Comparison of ENCODE assay signal across 24 mouse cellular contexts in genomic region chr15:78303665-78304233, GRCm38 (mm10). TPM values are rescaled to one million over a fixed set of nuclear protein-coding genes. Genes with fewer than 3 reads are reported as not detected.
DNase-seq lines count a peak whose midpoint lies in the region; ATAC-seq and TF ChIP-seq lines count a peak whose summit lies in the region.
"Had no signal": no experiment of that assay in that cellular context is flagged by ENCODE, and none has a peak within 500 bp of the region (broad histone marks: within the 10 kb centered on the region; RNA-seq: fewer than 3 reads in every experiment).

No protein-coding gene starts in this region.

- peaks cover 4% of the 10 kb centered on the region for H3K36me3 ChIP-seq in megakaryocyte, embryonic 14.5 days (replicated peaks; ENCODE audit: low read length)
- no peaks in the 10 kb centered on the region for H3K36me3 ChIP-seq in ES-E14 (ENCODE audit: control insufficient read depth, insufficient read depth, low read length, poor library complexity, severe bottlenecking)
- no peaks in the 10 kb centered on the region for H3K36me3 ChIP-seq in hindbrain, postnatal 0 days (ENCODE audit: insufficient read depth, low read length)
- H3K36me3 ChIP-seq: embryonic facial prominence, embryonic 10.5 days; embryonic facial prominence, embryonic 12.5 days; forebrain, embryonic 10.5 days; forebrain, embryonic 12.5 days had no signal

- ATAC-seq in megakaryocyte, adult 5-6 weeks (ENCODE audit: poor library complexity, severe bottlenecking), result no peak
- no peak for ATAC-seq in erythroblast, adult 5-6 weeks (replicated peaks; ENCODE audit: low FRiP score, poor library complexity, severe bottlenecking)
- ATAC-seq in hindbrain, postnatal 0 days, result no peak
- ATAC-seq: activated CD4-positive, CD25-positive, alpha-beta regulatory T cell, adult 4 months; forebrain, embryonic 14.5 days; forebrain, embryonic 16.5 days; Patski had no signal

- no peak for TF ChIP-seq POLR2A in bone marrow macrophage, adult 2 months (IDR thresholded peaks at IDR 0.05; ENCODE audit: borderline replicate concordance, low read depth, low read length)

- in situ Hi-C loops in ES-E14 (cut with MboI; ENCODE audit: low sequenced_read_pairs in 2 of 2, unreplicated experiment in 2 of 2), result no loop called here

- WGBS in hindbrain, postnatal 0 days, result 86% methylated on average over 6 of the region's 6 CpGs

- H3K9ac ChIP-seq in ES-E14 (ENCODE audit: insufficient read depth, low read depth, low read length, poor library complexity, severe bottlenecking), result no peak overlapping the region
- no peak overlapping the region for H3K9ac ChIP-seq in hindbrain, postnatal 0 days (replicated peaks; ENCODE audit: low read length)
- H3K9ac ChIP-seq: embryonic facial prominence, embryonic 12.5 days; forebrain, embryonic 12.5 days had no signal

- no peaks in the 10 kb centered on the region for H3K9me3 ChIP-seq in megakaryocyte, embryonic 14.5 days
- H3K9me3 ChIP-seq in ES-E14 (ENCODE audit: control insufficient read depth, insufficient read depth, low read depth, low read length), result no peaks in the 10 kb centered on the region
- H3K9me3 ChIP-seq in hindbrain, postnatal 0 days (ENCODE audit: low read length), result no peaks in the 10 kb centered on the region
- H3K9me3 ChIP-seq: embryonic facial prominence, embryonic 10.5 days; embryonic facial prominence, embryonic 12.5 days; forebrain, embryonic 10.5 days; forebrain, embryonic 12.5 days had no signal

- H3K27ac ChIP-seq in ES-E14 (ENCODE audit: insufficient read depth, low read depth, low read length, poor library complexity, severe bottlenecking), result no peak overlapping the region
- H3K27ac ChIP-seq in bone marrow macrophage, adult 2 months (ENCODE audit: insufficient read depth, low read depth, low read length), result no peak overlapping the region
- no peak overlapping the region for H3K27ac ChIP-seq in hindbrain, postnatal 0 days
- H3K27ac ChIP-seq: embryonic facial prominence, embryonic 10.5 days; embryonic facial prominence, embryonic 12.5 days; forebrain, embryonic 10.5 days; forebrain, embryonic 12.5 days had no signal

- peaks cover 66% of the 10 kb centered on the region for H3K4me1 ChIP-seq in megakaryocyte, embryonic 14.5 days
- no peaks in the 10 kb centered on the region for H3K4me1 ChIP-seq in ES-E14 (ENCODE audit: control insufficient read depth in 2 of 2, insufficient read depth in 2 of 2, low read length in 2 of 2, poor library complexity in 1 of 2)
- H3K4me1 ChIP-seq in bone marrow macrophage, adult 2 months (ENCODE audit: control insufficient read depth, insufficient read depth, low read length), result peaks cover 57% of the 10 kb centered on the region
- H3K4me1 ChIP-seq in hindbrain, postnatal 0 days (ENCODE audit: insufficient read depth, low read length), result no peaks in the 10 kb centered on the region
- H3K4me1 ChIP-seq: embryonic facial prominence, embryonic 10.5 days; embryonic facial prominence, embryonic 12.5 days; forebrain, embryonic 10.5 days; forebrain, embryonic 12.5 days had no signal

- DNase-seq in ES-E14 (ENCODE audit: low read depth, low spot score), result no peak
- DNase-seq in cerebellum, postnatal 36 days, result no peak
- no peak for DNase-seq in hindbrain, postnatal 0 days (ENCODE audit: low spot score)
- DNase-seq: adrenal gland, adult 2 months; adrenal gland, postnatal 10 days; adrenal gland, postnatal 25 days; cerebellum, adult 11 months; cerebellum, adult 18-20 months; cerebellum, adult 8-10 months; cerebellum, adult 9-11 months; cerebellum, postnatal 14 days had no signal

- TF ChIP-seq CTCF in bone marrow macrophage, adult 2 months (IDR thresholded peaks at IDR 0.05; ENCODE audit: low read depth, low read length), result no peak
- TF ChIP-seq CTCF in hindbrain, postnatal 0 days (IDR thresholded peaks at IDR 0.05; ENCODE audit: low read depth), result no peak

- H3K4me2 ChIP-seq in hindbrain, postnatal 0 days (ENCODE audit: low read depth, low read length), result no peak overlapping the region
- H3K4me2 ChIP-seq: embryonic facial prominence, embryonic 12.5 days; forebrain, embryonic 12.5 days had no signal

- H3K4me3 ChIP-seq in megakaryocyte, embryonic 14.5 days (replicated peaks), result peak overlapping the region; percentile 77
- no peak overlapping the region for H3K4me3 ChIP-seq in ES-E14 (ENCODE audit: insufficient read depth in 1 of 2, low read depth in 1 of 2, low read length in 2 of 2, poor library complexity in 1 of 2, severe bottlenecking in 1 of 2)
- H3K4me3 ChIP-seq in bone marrow macrophage, adult 2 months (ENCODE audit: insufficient read depth, low read length), result peak overlapping the region; percentile 13
- H3K4me3 ChIP-seq in hindbrain, postnatal 0 days (ENCODE audit: low read length), result no peak overlapping the region
- H3K4me3 ChIP-seq: embryonic facial prominence, embryonic 10.5 days; embryonic facial prominence, embryonic 12.5 days; erythroblast, embryonic 14.5 days; forebrain, embryonic 10.5 days; forebrain, embryonic 12.5 days had no signal

- H3K27me3 ChIP-seq in megakaryocyte, embryonic 14.5 days (replicated peaks), result peaks cover 26% of the 10 kb centered on the region
- no peaks in the 10 kb centered on the region for H3K27me3 ChIP-seq in hindbrain, postnatal 0 days (ENCODE audit: insufficient read depth, low read length)
- H3K27me3 ChIP-seq: embryonic facial prominence, embryonic 12.5 days; forebrain, embryonic 12.5 days had no signal

TF ChIP-seq in ES-E14, 5 proteins besides CTCF, POLR2A, EP300 and RAD21:
- TF ChIP-seq CHD2 (IDR thresholded peaks at IDR 0.05; ENCODE audit: low read depth, low read length) (peak; percentile 84), ZC3H11A (IDR thresholded peaks at IDR 0.05; ENCODE audit: borderline replicate concordance, low read depth, low read length) (no peak)

RNA-seq across cellular contexts. Expression of gene Csf2rb2, which starts 1.8 kb away (rescaled TPM):
- 47.0 and 75.8 TPM in 2 replicates for polyA plus RNA-seq in megakaryocyte, embryonic 14.5 days (2012; ENCODE audit: insufficient read depth, low replicate concordance)
- total RNA-seq in megakaryocyte, adult 5-6 weeks (2015), result 34.0 and 38.5 TPM in 2 replicates
- 8.2 and 12.2 TPM in 2 replicates for total RNA-seq in megakaryocyte, adult 5-6 weeks (2017)
- total RNA-seq in ES-E14 (2012; rRNA removed), result 0.09 TPM in 1 of 2 replicates, not detected in the other
- 66.8 and 71.4 TPM in 2 replicates for polyA plus RNA-seq in bone marrow macrophage, adult 2 months (2012; ENCODE audit: insufficient read depth, insufficient read length, missing spikeins)
- 6.5 and 6.9 TPM in 2 replicates for total RNA-seq in erythroblast, adult 5-6 weeks (2015; ENCODE audit: low replicate concordance)
- 0.98 and 1.4 TPM in 2 replicates for total RNA-seq in erythroblast, adult 5-6 weeks (2017; ENCODE audit: low replicate concordance)
- total RNA-seq in hindbrain, postnatal 0 days (2014; rRNA removed), result 0.07 and 0.10 TPM in 2 replicates
- polyA plus RNA-seq in hindbrain, postnatal 0 days (2015; fragmentation: Nextera tagmentation; extraction: Ambion mirVana), result 0.18 and 0.21 TPM in 2 replicates
- polyA plus RNA-seq: activated CD4-positive, CD25-positive, alpha-beta regulatory T cell, adult 4 months; forebrain, embryonic 14.5 days had no signal

RNA-seq across cellular contexts. Expression of gene Csf2rb, which starts 21.8 kb away (rescaled TPM):
- 80.6 and 123 TPM in 2 replicates for polyA plus RNA-seq in megakaryocyte, embryonic 14.5 days (2012; ENCODE audit: insufficient read depth, low replicate concordance)
- 149 and 170 TPM in 2 replicates for total RNA-seq in megakaryocyte, adult 5-6 weeks (2015)
- 140 and 184 TPM in 2 replicates for total RNA-seq in megakaryocyte, adult 5-6 weeks (2017)
- 0.05 and 1.1 TPM in 2 replicates for total RNA-seq in ES-E14 (2012; rRNA removed)
- polyA plus RNA-seq in bone marrow macrophage, adult 2 months (2012; ENCODE audit: insufficient read depth, insufficient read length, missing spikeins), result 161 and 193 TPM in 2 replicates
- 32.8 and 34.8 TPM in 2 replicates for total RNA-seq in erythroblast, adult 5-6 weeks (2015; ENCODE audit: low replicate concordance)
- 11.4 and 47.2 TPM in 2 replicates for total RNA-seq in erythroblast, adult 5-6 weeks (2017; ENCODE audit: low replicate concordance)
- 1.3 and 1.8 TPM in 2 replicates for total RNA-seq in hindbrain, postnatal 0 days (2014; rRNA removed)
- polyA plus RNA-seq in hindbrain, postnatal 0 days (2015; fragmentation: Nextera tagmentation; extraction: Ambion mirVana), result 0.75 and 0.87 TPM in 2 replicates

RNA-seq across cellular contexts. Expression of gene Ncf4, which starts 59.1 kb away (rescaled TPM):
- polyA plus RNA-seq in megakaryocyte, embryonic 14.5 days (2012; ENCODE audit: insufficient read depth, low replicate concordance), result 31.4 and 83.6 TPM in 2 replicates
- 367 and 392 TPM in 2 replicates for total RNA-seq in megakaryocyte, adult 5-6 weeks (2015)
- total RNA-seq in megakaryocyte, adult 5-6 weeks (2017), result 250 and 266 TPM in 2 replicates
- 0.31 TPM in 1 of 2 replicates, not detected in the other for total RNA-seq in ES-E14 (2012; rRNA removed)
- 350 and 424 TPM in 2 replicates for polyA plus RNA-seq in bone marrow macrophage, adult 2 months (2012; ENCODE audit: insufficient read depth, insufficient read length, missing spikeins)
- total RNA-seq in erythroblast, adult 5-6 weeks (2015; ENCODE audit: low replicate concordance), result 95.7 and 115 TPM in 2 replicates
- 33.8 and 63.7 TPM in 2 replicates for total RNA-seq in erythroblast, adult 5-6 weeks (2017; ENCODE audit: low replicate concordance)
- total RNA-seq in hindbrain, postnatal 0 days (2014; rRNA removed), result 0.86 and 3.0 TPM in 2 replicates
- 1.1 and 1.6 TPM in 2 replicates for polyA plus RNA-seq in hindbrain, postnatal 0 days (2015; fragmentation: Nextera tagmentation; extraction: Ambion mirVana)

Comparison
In these comparisons a context has a peak if more than half of its experiments do, and no peak if none do; other contexts are left out.
1. H3K4me3 ChIP-seq: peak in megakaryocyte, embryonic 14.5 days (single experiment) and bone marrow macrophage, adult 2 months (single experiment); none in ES-E14 (0 of 2) and hindbrain, postnatal 0 days (single experiment).